ENCODE assay signal across 16 mouse cellular contexts in the genomic region with DNA sequence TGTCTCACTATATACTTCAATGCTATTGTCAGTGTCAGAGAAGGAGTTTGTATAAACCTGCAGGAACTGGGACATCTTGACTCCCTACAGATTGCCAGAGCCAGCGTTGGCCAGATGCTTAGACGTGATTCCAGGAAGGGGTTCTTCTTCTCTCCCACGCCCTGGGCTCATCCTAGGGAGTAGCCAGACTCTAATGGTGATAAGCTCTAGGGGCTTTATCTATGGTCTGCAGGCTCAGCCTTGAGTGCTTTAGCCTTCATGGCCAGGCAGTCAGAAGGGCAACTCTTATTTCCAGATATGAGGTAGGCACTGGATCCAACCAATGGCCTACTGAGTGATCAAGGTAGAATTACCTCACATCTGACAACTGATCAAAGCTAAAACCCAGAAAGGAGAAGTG. TPM values are rescaled to one million over a fixed set of nuclear protein-coding genes. Genes with fewer than 3 reads are reported as not detected.
DNase-seq lines count a peak whose midpoint lies in the region; ATAC-seq lines count a peak whose summit lies in the region.
"Had no signal": no experiment of that assay in that cellular context is flagged by ENCODE, and none has a peak within 500 bp of the region (broad histone marks: within the 10 kb centered on the region; RNA-seq: fewer than 3 reads in every experiment).

No protein-coding gene starts in this region.

- H3K9me3 ChIP-seq in kidney, embryonic 15.5 days (replicated peaks): no peaks in the 10 kb centered on the region
- H3K9me3 ChIP-seq in liver, embryonic 12.5 days (replicated peaks): no peaks in the 10 kb centered on the region
- H3K9me3 ChIP-seq: embryonic facial prominence, embryonic 10.5 days; forebrain, embryonic 13.5 days; midbrain, embryonic 13.5 days; neural tube, embryonic 12.5 days had no signal

- H3K4me3 ChIP-seq in kidney, embryonic 15.5 days (replicated peaks): no peak overlapping the region
- peak overlapping the region; percentile 68 for H3K4me3 ChIP-seq in liver, embryonic 12.5 days
- H3K4me3 ChIP-seq: embryonic facial prominence, embryonic 10.5 days; forebrain, embryonic 13.5 days; midbrain, embryonic 13.5 days; neural tube, embryonic 12.5 days had no signal

- 80% methylated on average over 3 of the region's 3 CpGs for WGBS in kidney, embryonic 15.5 days
- WGBS in liver, embryonic 12.5 days (ENCODE audit: insufficient replicate concordance): 26% methylated on average over 3 of the region's 3 CpGs

- H3K27ac ChIP-seq in kidney, embryonic 15.5 days: no peak overlapping the region
- H3K27ac ChIP-seq in liver, embryonic 12.5 days: peak overlapping the region; percentile 95
- H3K27ac ChIP-seq: embryonic facial prominence, embryonic 10.5 days; forebrain, embryonic 13.5 days; midbrain, embryonic 13.5 days; neural tube, embryonic 12.5 days had no signal

- H3K36me3 ChIP-seq in kidney, embryonic 15.5 days: peaks cover 16% of the 10 kb centered on the region
- peaks cover 43% of the 10 kb centered on the region for H3K36me3 ChIP-seq in liver, embryonic 12.5 days
- H3K36me3 ChIP-seq: neural tube, embryonic 12.5 days had no signal

- peaks cover 17% of the 10 kb centered on the region for H3K27me3 ChIP-seq in kidney, embryonic 15.5 days
- H3K27me3 ChIP-seq in liver, embryonic 12.5 days (replicated peaks): no peaks in the 10 kb centered on the region; the same call in 1 of the 2 replicates
- H3K27me3 ChIP-seq: forebrain, embryonic 13.5 days; neural tube, embryonic 12.5 days had no signal

- no peak overlapping the region for H3K4me2 ChIP-seq in kidney, embryonic 15.5 days
- peak overlapping the region; percentile 67 for H3K4me2 ChIP-seq in liver, embryonic 12.5 days
- H3K4me2 ChIP-seq: forebrain, embryonic 13.5 days; midbrain, embryonic 13.5 days; neural tube, embryonic 12.5 days had no signal

- no peaks in the 10 kb centered on the region for H3K4me1 ChIP-seq in kidney, embryonic 15.5 days
- peaks cover 51% of the 10 kb centered on the region for H3K4me1 ChIP-seq in liver, embryonic 12.5 days
- H3K4me1 ChIP-seq: embryonic facial prominence, embryonic 10.5 days; forebrain, embryonic 13.5 days; midbrain, embryonic 13.5 days; neural tube, embryonic 12.5 days had no signal

- H3K9ac ChIP-seq in kidney, embryonic 15.5 days: no peak overlapping the region
- peak overlapping the region; percentile 88 for H3K9ac ChIP-seq in liver, embryonic 12.5 days
- H3K9ac ChIP-seq: forebrain, embryonic 13.5 days; midbrain, embryonic 13.5 days; neural tube, embryonic 12.5 days had no signal

- no peak for DNase-seq in kidney, adult 11 months
- peak; percentile 79 for DNase-seq in c-Kit-positive CD71-positive TER-119-negative erythroid progenitor cells, embryonic 14.5 days (ENCODE audit: low read depth)
- DNase-seq in spleen, postnatal 36 days (ENCODE audit: low spot score in 2 of 2): peak; percentile 55 to 75
- no peak for DNase-seq in neural tube, embryonic 10.5 days (ENCODE audit: extremely low spot score, low spot score)
- DNase-seq in gastrocnemius, adult 8-10 months (ENCODE audit: low spot score in 2 of 2): no peak
- DNase-seq: adrenal gland, adult 8-10 months; gastrocnemius, postnatal 25 days; lung, postnatal 10 days had no signal

- peak; percentile 79 for ATAC-seq in kidney, embryonic 15.5 days (replicated peaks; ENCODE audit: low FRiP score)
- peak; percentile 96 for ATAC-seq in liver, embryonic 12.5 days
- ATAC-seq: CD4-positive, CD25-positive, alpha-beta regulatory T cell, adult 4 months; forebrain, embryonic 13.5 days; inflammation-experienced regulatory T-cells, adult 6 months; midbrain, embryonic 13.5 days had no signal

RNA-seq across cellular contexts. Expression of a gene that starts 2.5 kb away (rescaled TPM):
- 70.4 and 86.5 TPM in 2 replicates for polyA plus RNA-seq in kidney, embryonic 15.5 days (2015; fragmentation: Nextera tagmentation; extraction: Ambion mirVana)
- 776 and 813 TPM in 2 replicates for polyA plus RNA-seq in liver, embryonic 12.5 days (2016; fragmentation: Nextera tagmentation; extraction: Ambion mirVana)
- 1 to 10 TPM; 1.7 to 4.5 (median 3.0) TPM for total RNA-seq in gastrocnemius, adult 8-10 months (2022)

RNA-seq across cellular contexts. Expression of a gene that starts 38.4 kb away (rescaled TPM):
- polyA plus RNA-seq in kidney, embryonic 15.5 days (2015; fragmentation: Nextera tagmentation; extraction: Ambion mirVana): 5.4 and 5.5 TPM in 2 replicates
- 6.9 and 7.1 TPM in 2 replicates for polyA plus RNA-seq in liver, embryonic 12.5 days (2016; fragmentation: Nextera tagmentation; extraction: Ambion mirVana)
- total RNA-seq in gastrocnemius, adult 8-10 months (2022): 10 to 100 TPM; 24.1 to 54.8 (median 32.2) TPM

RNA-seq across cellular contexts. Expression of a gene that starts 40.0 kb away (rescaled TPM):
- 21.6 and 22.9 TPM in 2 replicates for polyA plus RNA-seq in kidney, embryonic 15.5 days (2015; fragmentation: Nextera tagmentation; extraction: Ambion mirVana)
- polyA plus RNA-seq in liver, embryonic 12.5 days (2016; fragmentation: Nextera tagmentation; extraction: Ambion mirVana): 13.3 and 14.4 TPM in 2 replicates
- total RNA-seq in gastrocnemius, adult 8-10 months (2022): 1 to 10 TPM; 3.5 to 7.2 (median 5.5) TPM

Comparison
In these comparisons a context has a peak if more than half of its experiments do, and no peak if none do; other contexts are left out.
1. DNase-seq: peak in c-Kit-positive CD71-positive TER-119-negative erythroid progenitor cells, embryonic 14.5 days (single experiment) and spleen, postnatal 36 days (2 of 2); none in kidney, adult 11 months (single experiment), neural tube, embryonic 10.5 days (single experiment) and gastrocnemius, adult 8-10 months (0 of 2).